Mouse (Mus musculus) left cerebral cortex, postnatal 25 days (tissue): ENCODE results near the gene Fam53b. TPM values are rescaled to one million over a fixed set of nuclear protein-coding genes. Genes with fewer than 3 reads are reported as not detected.
"Not testable (repeated sequence)": the region's sequence is repeated elsewhere in the genome, so short reads cannot be mapped to it uniquely, and the experiment has no call there.

ENCODE experiments used
- DNase-seq, 2 experiments: peaks; one replicate each; pipeline ENCODE4 v3.0.0; 2022; ENCODE audit warnings: low spot score in 2 of 2, mixed read lengths in 1 of 2
- intact Hi-C: fragments of 180-260 bp; cut with DNase I; formaldehyde crosslinking; loops from one replicate; pipeline ENCODE4 v1.15.1; 2025
- total RNA-seq, 2 experiments: library from RNA; stranded (reverse); gene quantifications; 2 replicates each; pipeline ENCODE4 v1.2.3; 2021

Fam53b gene
- total RNA-seq, 2 experiments from 2014 or later = 48.1 to 50.7 TPM

DNA sequence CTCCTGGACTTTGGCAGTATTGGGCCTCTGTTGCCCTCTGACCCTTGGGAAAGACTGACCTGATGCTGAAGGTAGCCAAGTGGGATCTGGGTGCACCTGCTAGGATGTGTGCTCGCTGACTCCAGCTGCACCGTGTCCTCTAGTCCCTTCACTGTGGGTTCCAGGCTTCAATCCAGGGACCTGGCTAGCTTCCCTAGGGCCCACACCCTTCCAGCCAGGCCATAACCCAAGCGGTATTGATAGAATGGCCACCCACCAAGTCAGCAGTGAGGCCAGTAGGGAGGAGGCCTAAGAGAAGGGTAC is 142.9 kb downstream of the Fam53b start:
- intact Hi-C loops = no loop called here
- DNase-seq = no peak

DNA sequence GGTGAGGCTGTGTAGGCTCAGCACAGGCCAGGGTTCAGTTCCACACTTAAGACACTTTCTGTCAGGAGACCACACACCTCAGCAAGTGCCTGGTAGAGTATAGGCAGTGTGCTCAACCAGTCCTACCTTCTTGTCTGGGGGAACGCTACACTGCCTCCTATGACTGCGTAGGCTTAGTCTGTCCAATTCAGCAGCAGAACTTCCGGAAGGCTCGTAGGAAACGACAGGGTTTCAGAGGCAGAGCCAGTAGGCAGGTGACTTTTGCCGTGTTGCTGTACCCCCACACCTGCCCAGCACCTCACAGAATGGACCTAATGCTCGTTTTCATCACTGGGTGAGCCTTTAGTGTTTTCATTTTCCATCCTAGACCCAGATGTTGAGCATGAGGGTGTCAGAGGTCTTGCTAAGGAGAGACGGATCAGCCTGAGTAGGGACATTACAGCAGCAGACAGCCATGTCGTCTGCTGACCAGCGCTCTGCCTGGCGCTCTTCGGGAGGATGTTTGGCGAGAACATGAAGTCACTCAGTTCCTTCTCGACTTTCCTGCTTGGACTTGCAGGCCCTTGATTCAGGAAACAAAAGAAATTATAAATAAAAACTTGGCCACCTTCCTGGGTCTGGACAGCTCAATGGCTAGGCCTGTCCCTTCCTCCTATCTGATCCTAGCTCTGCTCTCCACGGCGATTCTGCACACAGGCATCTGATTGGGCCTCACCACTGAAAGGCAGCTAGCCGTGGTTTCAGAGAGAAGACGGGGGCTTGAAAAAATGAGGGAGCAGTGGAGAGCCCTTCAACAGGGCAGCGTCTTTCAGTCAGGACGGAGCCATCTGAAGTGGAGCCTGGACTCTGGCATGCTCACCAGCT is 143.5 kb downstream of the Fam53b start:
- intact Hi-C loops = no loop called here
- DNase-seq = no peak

DNA sequence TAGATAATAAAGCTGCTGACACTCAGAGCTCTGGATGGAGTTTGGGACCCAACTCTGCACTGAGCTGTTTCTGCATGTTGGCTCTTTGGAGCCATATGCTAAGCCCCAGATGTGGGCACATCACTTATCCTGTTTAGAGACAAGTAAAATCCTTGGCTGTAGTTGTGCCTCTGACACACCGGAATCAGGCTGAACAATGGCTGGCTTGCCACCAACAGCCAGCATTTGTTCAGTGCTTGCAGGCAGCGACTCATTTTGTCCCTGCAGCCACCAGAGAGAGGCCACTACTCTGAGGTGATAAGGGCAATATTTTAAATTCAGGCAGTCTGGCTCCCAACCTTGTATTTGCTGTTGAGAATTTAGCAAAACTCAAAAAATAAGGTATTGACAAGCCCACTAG is 145.1 kb downstream of the Fam53b start:
- intact Hi-C loops = no loop called here
- no peak for DNase-seq

DNA sequence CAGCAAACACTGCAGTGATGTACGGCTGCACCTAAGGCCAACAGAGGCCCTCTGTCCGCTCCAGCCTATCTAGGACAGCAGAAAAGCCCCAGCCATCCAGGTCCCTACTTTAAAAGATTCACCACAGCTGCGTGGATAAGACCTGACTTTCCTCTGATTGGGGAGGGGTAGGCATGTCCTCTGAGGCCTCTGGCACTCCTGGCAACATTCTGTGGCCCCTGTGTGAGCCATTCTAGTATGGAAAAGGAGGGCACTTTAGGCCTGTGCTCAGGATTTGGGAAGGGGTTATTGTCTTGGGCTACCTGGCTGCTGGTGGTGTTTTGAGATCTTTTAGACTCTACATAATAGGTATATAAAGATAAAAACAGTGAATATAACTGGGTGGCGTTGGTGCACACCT is 147.2 kb downstream of the Fam53b start:
- DNase-seq = no peak
- intact Hi-C loops = no loop called here

DNA sequence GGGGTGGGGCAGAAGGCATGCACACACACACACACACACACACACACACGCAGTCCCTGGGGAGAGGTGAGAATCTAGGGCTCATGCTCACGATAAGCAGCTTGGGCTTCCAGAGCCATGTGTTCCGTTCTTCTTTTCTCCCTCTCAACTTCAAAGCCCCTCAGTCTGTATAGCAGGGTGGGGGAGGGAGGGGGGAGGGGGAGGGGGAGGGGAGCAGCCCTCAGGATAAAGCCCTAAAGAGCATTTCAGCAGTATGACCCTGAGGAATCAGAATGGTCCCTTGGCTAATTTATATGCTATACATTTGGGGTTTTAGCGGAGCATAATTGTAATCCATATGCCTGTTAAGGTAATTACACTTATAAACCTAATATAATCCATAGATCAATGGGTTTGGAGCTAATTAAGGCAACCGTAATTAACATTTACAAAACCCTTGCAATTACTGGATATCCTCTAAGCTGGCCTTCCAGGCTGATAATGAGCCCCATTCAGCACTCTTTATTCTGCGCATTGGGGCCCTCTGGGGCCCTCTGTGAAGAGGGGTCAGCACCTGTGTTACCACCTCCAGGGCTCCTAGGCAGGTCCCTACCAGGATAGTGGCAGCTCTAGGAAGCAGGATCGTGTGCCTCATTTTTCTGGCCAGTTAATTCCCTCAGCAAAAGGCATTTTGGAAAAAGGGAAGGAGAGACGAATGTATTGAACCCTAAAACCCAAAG is 147.9 kb downstream of the Fam53b start:
- intact Hi-C loops = no loop called here
- DNase-seq = no peak

DNA sequence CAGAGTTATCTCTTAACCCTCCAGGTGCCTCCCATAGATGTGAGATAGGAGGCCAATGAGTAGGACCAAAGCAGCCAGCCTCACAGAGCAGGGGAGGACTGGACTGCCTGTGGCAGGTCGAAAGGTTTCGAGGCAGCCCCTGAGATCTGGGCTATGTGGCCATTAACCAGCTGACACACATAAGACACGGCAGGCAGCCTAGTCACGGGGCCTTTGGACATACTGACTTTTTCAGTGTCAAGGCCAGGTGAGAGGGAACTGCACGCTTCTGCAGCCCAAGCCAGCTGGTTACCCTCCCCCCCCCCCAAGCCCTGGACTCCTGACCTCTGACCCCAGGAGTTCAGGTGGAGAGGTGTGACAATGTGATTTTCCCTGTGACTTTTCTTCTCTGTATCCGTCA is 148.9 kb downstream of the Fam53b start:
- intact Hi-C loops = no loop called here
- DNase-seq = no peak

DNA sequence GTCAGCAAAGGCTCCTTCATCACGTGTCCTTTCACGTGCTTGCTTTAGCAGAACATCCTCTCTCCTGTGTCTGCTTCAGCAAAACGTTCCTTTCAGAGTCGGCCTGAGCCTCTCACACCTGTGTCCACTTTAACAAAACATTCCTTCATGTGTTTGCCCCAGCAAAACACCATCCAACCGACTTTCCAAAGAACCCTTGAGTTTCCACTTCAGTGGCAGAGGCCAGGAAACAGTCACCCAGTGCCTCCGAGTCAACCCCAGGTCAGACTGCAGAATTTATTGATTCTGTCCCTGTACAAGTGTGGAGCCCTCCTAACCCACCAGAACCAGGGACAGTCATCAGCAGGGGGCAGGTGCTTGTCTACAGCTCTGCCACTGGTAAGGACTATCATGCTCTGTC is 150.9 kb downstream of the Fam53b start:
- DNase-seq, intact Hi-C loops: not testable (repeated sequence)

Other genes with a start within 250 kb of the Fam53b start
- gene Oat, start 237.5 kb downstream of the Fam53b start, total RNA-seq = 10 to 100 TPM; 82.1 to 83.3 TPM
- not detected for gene Nkx1-2, start 214.2 kb downstream of the Fam53b start, total RNA-seq
- 10 to 100 TPM; 15.3 to 19.2 TPM for gene Lhpp, start 203.2 kb downstream of the Fam53b start, total RNA-seq
- gene Eef1akmt2, start 38.8 kb upstream of the Fam53b start, total RNA-seq = 10 to 100 TPM; 31.0 to 33.4 TPM
- gene Abraxas2, start 45.3 kb upstream of the Fam53b start, total RNA-seq = 10 to 100 TPM; 27.5 to 29.3 TPM
- 10 to 100 TPM; 38.6 to 39.2 TPM for gene Zranb1, start 117.3 kb upstream of the Fam53b start, total RNA-seq